Mouse (Mus musculus) liver, embryonic 16.5 days (tissue): Measurements from ENCODE around the gene Hist1h2aa. TPM values are rescaled to one million over a fixed set of nuclear protein-coding genes. Genes with fewer than 3 reads are reported as not detected.
A peak's percentile ranks its signal among the peaks of the same experiment; 100 is the strongest.

Experiments
- ATAC-seq: fragments of 200-750 bp; cut with Nextera tagmentation; 2 replicates; pipeline ENCODE4 v1.8.0; 2017; ENCODE audit warnings: low read depth, mild to moderate bottlenecking, moderate number of reproducible peaks, moderate library complexity
- H3K27ac ChIP-seq: fragments of 300-500 bp; sonication (generic); 2 replicates; pipeline ENCODE4 v1.5.1; 2014; ENCODE audit warnings: mild to moderate bottlenecking, low read length
- H3K27me3 ChIP-seq: fragments of 300-500 bp; sonication (generic); 2 replicates; pipeline ENCODE4 v1.6.1; 2014; ENCODE audit warnings: low read depth, low read length, mixed read lengths; ENCODE audit not compliant: control insufficient read depth, insufficient read depth
- H3K36me3 ChIP-seq: fragments of 300-500 bp; sonication (generic); 2 replicates; pipeline ENCODE4 v1.6.1; 2014; ENCODE audit warnings: mild to moderate bottlenecking; ENCODE audit not compliant: control insufficient read depth, insufficient read depth
- H3K4me1 ChIP-seq: fragments of 300-500 bp; sonication (generic); 2 replicates; pipeline ENCODE4 v1.6.1; 2014; ENCODE audit warnings: low read depth, low read length, mixed read lengths; ENCODE audit not compliant: control insufficient read depth
- H3K4me2 ChIP-seq: fragments of 300-500 bp; sonication (generic); 2 replicates; pipeline ENCODE4 v1.6.1; 2014; ENCODE audit warnings: low read depth, low read length, mixed read lengths
- H3K4me3 ChIP-seq: fragments of 300-500 bp; sonication (generic); 2 replicates; pipeline ENCODE4 v1.5.1; 2014; ENCODE audit warnings: low read depth, mild to moderate bottlenecking, low read length
- H3K9ac ChIP-seq: fragments of 300-500 bp; sonication (generic); 2 replicates; pipeline ENCODE4 v1.6.1; 2014; ENCODE audit warnings: low read depth, low read length
- H3K9me3 ChIP-seq: fragments of 300-500 bp; sonication (generic); replicated peaks from 2 replicates; pipeline ENCODE4 v1.6.1; 2016; ENCODE audit warnings: low read length; ENCODE audit not compliant: control insufficient read depth
- WGBS: fragments of 180-500 bp; shearing (Covaris S2); extraction: QIAGEN DNeasy Blood & Tissue Kit; methylation state at CpG from one replicate; pipeline ENCODE4 v1.1.7; 2014; ENCODE audit not compliant: insufficient replicate concordance; 5-methylcytosine and 5-hydroxymethylcytosine counted together
- polyA plus RNA-seq: library from polyadenylated mRNA; unstranded; fragments of >200 nt; fragmentation: Nextera tagmentation; extraction: Ambion mirVana; gene quantifications from 2 replicates; pipeline ENCODE4 v1.2.1, GENCODE M21; 2015

Gene Hist1h2aa
- polyA plus RNA-seq = not detected in 2 replicates

GRCm38 (mm10) chr13:23934211-23934520 lies at the start of gene Hist1h2aa:
TSS of gene Hist1h2aa (plus strand) at chr13:23934462.
- no peaks in the 10 kb centered on the region for H3K27me3 ChIP-seq
- H3K36me3 ChIP-seq = no peaks in the 10 kb centered on the region
- no peak within 1 kb of the TSS for H3K27ac ChIP-seq
- no peak within 1 kb of the TSS for H3K4me3 ChIP-seq
- no peaks in the 10 kb centered on the region for H3K4me1 ChIP-seq
- H3K9ac ChIP-seq = no peak within 1 kb of the TSS
- no peak for ATAC-seq
- 79% methylated on average over 10 of the region's 10 CpGs for WGBS
- H3K9me3 ChIP-seq = no peaks in the 10 kb centered on the region
- H3K4me2 ChIP-seq = no peak within 1 kb of the TSS

GRCm38 (mm10) chr13:23885540-23885939 lies 48.7 kb upstream of the Hist1h2aa start:
- Histone ChIP-seq H3K4me2 (no peak overlapping the region), H3K27ac (no peak overlapping the region), H3K4me1 (no peaks in the 10 kb centered on the region), H3K9me3 (no peaks in the 10 kb centered on the region), H3K27me3 (no peaks in the 10 kb centered on the region), H3K36me3 (no peaks in the 10 kb centered on the region), H3K4me3 (no peak overlapping the region), H3K9ac (no peak overlapping the region)
- 11% methylated on average over 2 of the region's 2 CpGs for WGBS
- 0 out of 2 replicates have a peak, but pooled peaks have one; percentile 30 for ATAC-seq

GRCm38 (mm10) chr13:23887026-23887725 lies 47.1 kb upstream of the Hist1h2aa start:
- Histone ChIP-seq H3K4me1 (no peaks in the 10 kb centered on the region), H3K9me3 (no peaks in the 10 kb centered on the region), H3K4me2 (no peak overlapping the region), H3K9ac (no peak overlapping the region), H3K4me3 (no peak overlapping the region), H3K36me3 (no peaks in the 10 kb centered on the region), H3K27ac (no peak overlapping the region), H3K27me3 (no peaks in the 10 kb centered on the region)
- 59% methylated on average over 3 of the region's 3 CpGs for WGBS
- ATAC-seq = peak; percentile 70; the same call in 1 of the 2 replicates

GRCm38 (mm10) chr13:23889011-23889605 lies 45.2 kb upstream of the Hist1h2aa start:
- WGBS = 54% methylated on average over 6 of the region's 6 CpGs
- H3K27me3 ChIP-seq = no peaks in the 10 kb centered on the region
- no peak for ATAC-seq
- no peak overlapping the region for H3K9ac ChIP-seq
- no peak overlapping the region for H3K4me2 ChIP-seq
- no peak overlapping the region for H3K4me3 ChIP-seq
- H3K36me3 ChIP-seq = no peaks in the 10 kb centered on the region
- no peaks in the 10 kb centered on the region for H3K9me3 ChIP-seq
- no peak overlapping the region for H3K27ac ChIP-seq
- H3K4me1 ChIP-seq = no peaks in the 10 kb centered on the region

- H3K36me3 ChIP-seq = no peaks in the 10 kb centered on the region
Observed at GRCm38 (mm10) chr13:23892592-23893268, 41.5 kb upstream of the Hist1h2aa start.

GRCm38 (mm10) chr13:23893269-23893593 lies 41.0 kb upstream of the Hist1h2aa start:
- 23% methylated on average over 4 of the region's 4 CpGs for WGBS
- no peaks in the 10 kb centered on the region for H3K36me3 ChIP-seq

More at GRCm38 (mm10) chr13:23892592-23893268, 41.5 kb upstream of the Hist1h2aa start:
- H3K4me1 ChIP-seq = no peaks in the 10 kb centered on the region
- H3K4me2 ChIP-seq = no peak overlapping the region
- H3K27me3 ChIP-seq = no peaks in the 10 kb centered on the region
- H3K27ac ChIP-seq = no peak overlapping the region
- no peak overlapping the region for H3K9ac ChIP-seq
- H3K9me3 ChIP-seq = no peaks in the 10 kb centered on the region
- WGBS = 42% methylated on average over 9 of the region's 9 CpGs
- H3K4me3 ChIP-seq = no peak overlapping the region
- ATAC-seq = no peak

GRCm38 (mm10) chr13:23898242-23898641 lies 36.0 kb upstream of the Hist1h2aa start:
- WGBS = 11% methylated on average over 6 of the region's 6 CpGs
- Histone ChIP-seq H3K9me3 (no peaks in the 10 kb centered on the region), H3K27ac (no peak overlapping the region), H3K9ac (no peak overlapping the region), H3K36me3 (no peaks in the 10 kb centered on the region), H3K4me3 (no peak overlapping the region), H3K4me1 (no peaks in the 10 kb centered on the region), H3K4me2 (no peak overlapping the region), H3K27me3 (no peaks in the 10 kb centered on the region)
- ATAC-seq = no peak

More at GRCm38 (mm10) chr13:23893269-23893593, 41.0 kb upstream of the Hist1h2aa start:
- Histone ChIP-seq H3K4me3 (no peak overlapping the region), H3K4me1 (no peaks in the 10 kb centered on the region), H3K9ac (no peak overlapping the region), H3K27ac (no peak overlapping the region), H3K9me3 (no peaks in the 10 kb centered on the region), H3K4me2 (no peak overlapping the region), H3K27me3 (no peaks in the 10 kb centered on the region)
- ATAC-seq = no peak

GRCm38 (mm10) chr13:23906906-23907305 lies 27.4 kb upstream of the Hist1h2aa start:
- WGBS = 83% methylated on average over 5 of the region's 5 CpGs
- no peaks in the 10 kb centered on the region for H3K27me3 ChIP-seq
- no peak for ATAC-seq
- H3K9me3 ChIP-seq = no peaks in the 10 kb centered on the region
- H3K9ac ChIP-seq = no peak overlapping the region
- H3K4me2 ChIP-seq = no peak overlapping the region
- H3K36me3 ChIP-seq = no peaks in the 10 kb centered on the region
- H3K4me1 ChIP-seq = no peaks in the 10 kb centered on the region
- H3K4me3 ChIP-seq = no peak overlapping the region
- no peak overlapping the region for H3K27ac ChIP-seq

GRCm38 (mm10) chr13:23910121-23910520 lies 24.1 kb upstream of the Hist1h2aa start:
- 29% methylated on average over 5 of the region's 5 CpGs for WGBS

More at GRCm38 (mm10) chr13:23910121-23910520, 24.1 kb upstream of the Hist1h2aa start:
- Histone ChIP-seq H3K9ac (no peak overlapping the region), H3K27me3 (no peaks in the 10 kb centered on the region), H3K4me3 (no peak overlapping the region), H3K4me1 (peaks cover 18% of the 10 kb centered on the region), H3K9me3 (no peaks in the 10 kb centered on the region), H3K4me2 (no peak overlapping the region), H3K36me3 (no peaks in the 10 kb centered on the region), H3K27ac (no peak overlapping the region)
- no peak for ATAC-seq
